Mouse (Mus musculus): ENCODE measurements at regions not wholly inside any gene's neighbourhood (a gene's known extent, or its start where the extent isn't known, plus 50 kb on each side); places are given as distances from the start of the nearest gene placed in this dataset.
"Not testable (repeated sequence)": the region's sequence is repeated elsewhere in the genome, so short reads cannot be mapped to it uniquely, and the experiment has no call there.

DNA sequence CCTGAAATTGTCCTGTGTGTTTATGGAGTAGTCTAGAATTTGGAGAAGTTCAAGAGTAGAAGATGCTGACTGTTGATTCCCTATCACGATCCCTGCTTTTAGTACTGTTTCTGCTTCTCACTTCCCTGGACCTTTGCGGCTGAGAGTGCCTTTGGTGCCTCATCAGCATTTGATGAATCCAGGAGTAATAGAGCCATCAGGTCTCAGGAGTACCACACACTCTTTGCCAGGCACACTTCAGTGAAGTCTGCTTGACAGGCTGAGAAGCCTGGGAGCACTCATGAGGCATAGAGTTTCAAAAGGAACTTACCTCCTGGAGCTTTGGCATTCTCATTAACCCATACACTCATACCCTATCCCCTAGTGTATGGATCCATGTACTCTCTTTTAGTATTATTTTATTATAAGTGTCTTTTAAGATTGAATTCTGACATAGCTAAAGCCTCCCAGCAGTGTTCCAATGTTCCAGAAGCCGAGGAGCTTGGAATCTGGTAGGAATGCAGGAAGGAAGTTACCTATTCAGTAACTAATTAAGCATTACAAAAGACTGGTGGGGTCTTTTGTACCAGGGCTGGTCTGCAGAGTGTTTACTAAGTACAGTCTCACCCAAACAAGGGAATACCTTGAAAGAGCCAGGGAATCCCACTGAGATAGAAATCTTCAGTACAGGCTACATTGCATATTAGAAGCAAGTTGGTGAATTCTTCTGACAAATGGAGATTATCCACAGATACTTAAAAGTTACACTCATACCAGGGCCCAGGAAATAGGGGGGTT is 139.7 kb downstream of the Tex13c3 start:
- not testable (repeated sequence) for DNase-seq (ENCODE audit: low spot score in 2 of 2)

DNA sequence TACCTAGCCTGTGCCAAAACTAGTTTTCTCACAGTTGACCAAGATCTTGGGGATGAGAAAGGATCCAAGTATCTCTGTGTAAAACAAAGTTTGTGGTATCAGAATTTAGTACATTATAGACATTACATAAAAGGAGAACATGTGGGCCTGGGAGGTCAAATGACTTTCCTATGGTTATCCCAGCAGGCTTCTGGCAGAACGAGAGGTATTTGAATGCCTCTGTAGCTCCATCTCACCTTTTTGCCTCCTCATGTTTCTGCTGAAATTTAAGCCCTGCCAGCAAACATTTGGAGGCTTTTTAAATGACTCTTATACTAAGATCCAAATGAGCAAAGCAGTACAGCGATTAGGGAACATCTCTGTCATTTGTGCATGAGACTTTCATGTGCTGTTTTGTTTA is 167.8 kb downstream of the Tex13c3 start:
- no peak for DNase-seq (ENCODE audit: low spot score in 2 of 2)

DNA sequence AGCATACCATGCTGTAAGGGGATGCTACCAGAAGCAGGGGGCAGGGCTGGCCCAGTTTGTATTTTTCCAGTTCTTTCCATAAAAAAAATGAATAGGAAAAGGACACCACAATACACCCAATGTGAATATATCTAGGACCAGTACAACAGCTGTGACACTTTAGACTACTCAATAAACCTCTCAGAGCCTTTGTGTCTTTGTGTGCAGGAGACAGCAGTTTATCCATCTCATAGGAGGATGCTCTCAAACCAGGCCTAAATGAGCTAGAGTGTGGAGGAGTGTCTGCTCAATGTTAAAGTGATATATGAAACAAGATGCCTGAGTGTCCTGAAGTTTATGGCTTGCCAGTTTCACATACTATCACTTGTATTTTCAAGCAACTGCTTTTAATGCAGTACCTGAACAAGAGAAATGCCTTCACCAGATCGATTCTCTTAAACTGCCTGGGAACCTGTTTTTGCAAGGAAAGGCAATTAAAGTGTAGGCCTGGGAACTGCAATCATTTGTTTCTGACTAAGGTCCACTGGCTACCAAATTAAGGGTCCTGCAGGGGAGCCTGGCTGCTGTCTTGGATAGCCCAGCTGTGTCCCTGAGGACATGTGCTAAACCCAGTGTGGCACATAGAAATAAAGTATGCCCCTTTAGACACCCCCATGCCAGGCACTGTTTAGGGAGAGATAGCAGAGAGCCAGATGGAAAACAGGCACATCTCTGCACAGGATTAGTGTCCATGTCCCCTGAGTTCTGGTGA is 169.1 kb downstream of the Tex13c3 start:
- DNase-seq (ENCODE audit: low spot score in 2 of 2), result no peak

DNA sequence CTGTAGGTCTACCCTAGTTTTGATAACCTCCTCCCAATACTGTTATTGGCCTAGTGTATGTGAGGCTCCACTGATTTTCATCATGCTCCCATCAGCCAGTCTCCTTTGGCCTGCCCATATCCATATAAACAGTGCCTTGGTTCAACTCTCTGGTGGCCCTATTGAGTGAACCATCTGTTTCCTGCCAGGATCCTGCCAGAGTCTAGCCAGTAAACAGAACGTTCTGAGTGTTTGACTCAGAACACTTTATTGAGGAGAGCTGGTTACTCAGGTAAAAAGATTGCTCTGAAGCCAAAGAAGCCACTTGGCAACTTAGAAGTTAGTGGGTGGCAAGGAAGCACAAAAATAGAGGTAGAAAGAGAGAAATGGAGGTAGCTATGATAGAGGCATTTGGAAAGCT is 169.7 kb downstream of the Tex13c3 start:
- DNase-seq (ENCODE audit: low spot score in 2 of 2), result no peak

DNA sequence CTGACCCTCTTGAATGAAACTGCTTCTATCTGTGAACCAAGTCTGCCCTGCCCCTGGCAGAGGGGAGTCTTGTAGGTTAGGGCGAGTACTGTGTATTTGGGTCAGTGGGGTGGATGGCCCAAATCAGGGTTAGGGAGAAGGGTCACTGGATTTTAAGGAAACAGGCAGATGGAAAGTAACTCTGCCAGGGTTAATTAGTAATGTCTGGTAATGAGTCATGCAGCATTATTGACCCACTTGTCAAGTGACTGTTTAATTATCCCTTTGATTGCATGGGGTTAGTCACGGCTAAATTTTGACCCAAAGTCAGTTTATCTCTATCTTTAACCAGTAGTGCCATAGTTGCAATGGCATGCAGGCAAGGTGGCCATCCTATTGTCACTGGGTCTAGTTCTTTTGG is 192.9 kb downstream of the Tex13c3 start:
- no peak for DNase-seq (ENCODE audit: low spot score in 2 of 2)

DNA sequence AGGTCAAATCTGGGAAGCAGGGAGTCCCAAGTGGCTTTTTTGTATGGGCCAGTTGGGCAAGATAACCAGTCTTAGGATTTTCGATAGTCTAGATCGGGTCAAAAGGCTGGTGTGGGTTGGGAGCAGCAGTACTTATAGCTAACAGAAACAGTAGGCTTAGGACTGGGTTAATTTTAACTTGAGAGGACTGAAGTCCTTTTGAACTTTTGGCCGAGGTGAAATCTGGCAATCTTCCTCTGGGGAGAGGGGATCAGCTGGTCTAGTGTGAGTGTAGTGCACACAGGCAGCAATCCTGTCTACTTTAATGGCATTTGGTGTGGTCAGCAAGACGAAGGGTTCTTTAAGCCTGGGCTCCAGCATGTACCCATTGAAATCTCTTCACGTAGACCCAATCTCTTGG is 194.7 kb downstream of the Tex13c3 start:
- DNase-seq (ENCODE audit: low spot score in 2 of 2), result no peak

DNA sequence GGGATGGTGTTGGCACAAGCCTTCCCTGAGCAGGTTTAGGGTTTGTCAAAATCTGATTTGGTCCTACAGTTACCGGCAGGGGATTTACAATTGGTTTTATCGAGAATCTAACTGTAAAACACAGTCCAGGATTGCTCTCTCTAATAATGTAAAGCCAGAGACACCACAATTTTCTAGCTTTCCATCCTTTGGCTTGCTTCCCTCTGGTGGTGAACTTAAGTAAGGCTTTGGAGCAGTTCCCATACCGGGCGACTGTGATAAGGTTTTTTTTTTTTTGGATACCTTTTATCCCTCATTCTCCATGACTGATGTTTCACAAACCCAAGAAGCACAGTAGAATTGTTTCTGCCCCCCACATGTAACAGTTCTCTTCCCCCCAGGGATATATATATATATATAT is 195.3 kb downstream of the Tex13c3 start:
- DNase-seq (ENCODE audit: low spot score in 2 of 2), result no peak

DNA sequence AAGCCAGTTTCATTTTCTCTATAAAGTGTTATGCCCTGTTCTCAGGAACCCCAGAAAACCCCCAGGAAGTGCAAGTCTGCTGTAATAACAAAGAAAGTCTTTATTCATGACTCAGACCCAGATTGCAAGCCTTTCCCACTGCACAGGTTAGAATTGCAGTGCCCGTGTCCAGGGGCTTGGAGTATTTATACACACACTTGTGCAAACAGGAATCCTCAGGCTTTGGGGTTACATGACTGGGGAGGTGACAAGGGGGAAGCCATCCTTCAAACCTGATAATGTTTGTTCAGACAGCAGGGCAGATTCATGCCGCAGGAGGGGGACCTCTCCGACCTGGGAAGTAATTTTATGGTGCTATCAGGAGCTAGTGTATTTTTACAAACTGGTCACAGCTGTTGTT is 198.0 kb downstream of the Tex13c3 start:
- DNase-seq (ENCODE audit: low spot score in 2 of 2), result no peak

DNA sequence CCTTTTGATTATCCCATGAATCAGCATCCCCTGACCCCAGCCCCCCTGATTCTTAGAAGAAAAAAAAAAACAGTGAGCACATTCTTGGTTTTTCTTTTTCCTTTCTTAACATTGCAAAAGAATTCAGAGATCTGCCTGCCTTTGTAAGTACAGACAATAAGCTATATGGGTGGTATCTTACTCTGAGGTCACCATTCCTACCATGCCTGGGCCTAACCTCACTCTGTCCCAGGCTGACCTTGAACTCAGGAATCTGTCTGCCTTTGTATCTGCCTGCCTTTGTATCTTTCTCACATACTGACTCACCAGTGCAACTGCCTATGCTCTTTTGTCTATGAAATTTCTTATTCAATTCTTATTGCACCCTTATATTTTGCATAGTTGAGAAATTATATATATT is 216.9 kb downstream of the Tex13c3 start:
- DNase-seq (ENCODE audit: low spot score in 2 of 2), result no peak

DNA sequence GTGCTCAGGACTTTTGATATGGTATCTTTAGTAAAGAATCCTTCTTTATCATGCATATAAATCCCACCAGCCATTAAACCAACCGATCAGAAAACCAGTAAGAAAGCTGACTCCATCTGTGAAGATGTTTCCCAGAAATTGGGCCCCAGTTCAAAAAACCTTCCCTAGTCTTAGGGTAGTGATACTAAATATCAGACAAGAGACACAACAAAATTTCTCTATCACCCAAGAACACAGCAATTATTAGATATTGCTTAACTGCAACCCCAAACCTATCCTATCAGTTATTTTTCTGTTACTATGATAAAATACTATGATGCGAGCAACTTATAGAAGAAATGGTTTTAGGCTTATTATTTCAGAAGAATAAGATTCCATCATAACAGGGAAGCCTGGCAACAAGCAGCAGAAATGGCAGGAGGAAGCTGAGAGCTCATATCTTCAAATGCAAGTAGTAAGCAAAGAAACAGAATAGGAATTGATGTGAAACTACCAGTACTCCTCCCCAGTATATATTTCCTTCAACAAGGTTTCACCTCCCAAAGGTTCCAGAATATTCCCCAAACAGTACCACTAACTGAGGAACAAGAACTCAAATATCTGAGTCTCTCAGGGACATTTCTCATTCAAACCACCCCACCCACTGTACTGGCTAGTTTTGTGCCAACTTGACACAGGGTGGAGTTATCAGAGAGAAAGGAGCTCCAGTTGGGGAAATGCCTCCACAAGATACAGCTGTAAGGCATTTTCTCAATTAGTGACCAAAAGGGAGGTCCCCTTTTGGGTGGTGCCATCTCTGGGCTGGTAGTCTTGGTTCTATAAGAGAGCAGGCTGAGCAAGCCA is 234.1 kb downstream of the Tex13c3 start:
- DNase-seq (ENCODE audit: low spot score in 2 of 2), result no peak

DNA sequence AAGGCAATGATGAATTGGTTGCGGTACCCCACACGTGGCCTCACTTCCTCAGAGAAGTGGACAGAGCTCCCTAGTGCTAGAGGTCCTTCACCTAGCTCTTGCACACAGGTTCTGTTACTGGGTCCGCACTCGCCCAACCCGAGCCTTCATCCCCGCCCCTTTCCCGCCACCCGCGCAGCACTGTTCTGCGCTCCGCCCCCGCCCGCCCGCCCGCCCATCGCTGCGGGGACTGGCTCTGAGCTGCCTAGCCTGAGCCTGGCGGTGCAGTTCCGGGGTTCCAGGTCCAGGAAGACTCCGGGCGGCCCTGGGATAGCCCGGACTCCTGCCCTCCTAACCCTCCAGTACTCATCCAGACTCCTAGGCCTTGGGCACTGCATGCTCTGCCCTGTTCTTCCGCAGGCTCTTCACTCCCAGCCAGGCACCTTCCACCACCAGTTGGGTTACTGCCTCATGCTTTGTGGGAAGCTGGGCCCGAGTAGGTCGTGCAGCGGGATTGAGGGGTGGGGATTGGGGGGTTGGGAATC is 243.3 kb downstream of the Tex13c3 start:
- peak; percentile 29 to 42 for DNase-seq (ENCODE audit: low spot score in 2 of 2)

DNA sequence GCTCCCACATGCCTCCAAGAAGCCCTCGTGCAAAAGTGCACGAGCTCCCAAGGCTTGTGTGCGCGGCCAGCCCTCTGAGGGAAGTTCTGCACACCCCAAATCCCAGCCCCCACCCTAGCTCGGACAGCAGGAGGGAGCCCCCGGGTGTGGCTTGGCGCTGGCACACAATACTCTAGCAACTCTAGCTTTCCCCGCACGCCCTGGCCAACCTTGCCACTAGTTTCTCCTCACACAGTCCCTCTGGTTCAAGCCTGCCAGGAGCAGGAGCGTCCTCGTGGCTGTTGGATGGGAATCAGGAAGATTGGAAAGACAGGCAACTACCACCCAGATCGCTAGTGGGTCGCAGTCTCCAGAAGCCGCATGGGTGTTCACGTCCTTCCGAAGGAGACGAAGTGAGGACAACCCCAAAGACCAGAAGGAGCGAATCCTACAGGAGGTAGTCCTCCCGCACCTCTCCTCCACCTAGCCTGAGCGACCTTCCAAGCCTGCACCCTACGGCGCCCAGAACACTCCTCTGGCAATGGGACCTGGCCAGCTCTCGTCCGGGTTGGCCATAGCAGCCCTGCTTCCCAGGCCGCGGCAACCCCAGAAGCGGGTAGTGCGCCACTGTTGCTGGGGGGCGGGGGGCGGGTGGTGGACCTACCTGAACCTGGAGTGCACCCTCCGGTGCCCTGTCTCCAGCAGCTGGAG is 243.9 kb downstream of the Tex13c3 start:
- peak; percentile 5 to 19 for DNase-seq (ENCODE audit: low spot score in 2 of 2)

DNA sequence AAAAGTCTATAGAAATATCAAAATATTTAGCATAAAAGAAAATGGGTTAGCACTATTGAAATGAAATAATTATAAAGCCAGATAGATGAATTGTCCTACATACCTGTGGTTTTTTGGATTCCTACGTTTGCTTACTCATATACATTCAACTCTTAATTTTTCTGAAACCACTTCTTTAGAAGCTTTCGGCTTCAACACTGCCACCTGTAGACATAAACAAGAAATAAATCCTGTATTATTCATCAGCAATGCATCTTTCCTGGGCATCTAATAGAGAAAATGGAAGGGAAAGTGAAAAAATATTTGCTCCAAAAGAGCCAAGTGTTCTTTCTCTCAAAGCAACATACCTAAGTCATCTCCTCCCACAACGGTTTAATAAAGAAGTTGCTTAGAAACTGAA is 245.7 kb downstream of the Tex13c3 start:
- no peak for DNase-seq (ENCODE audit: low spot score in 2 of 2)

DNA sequence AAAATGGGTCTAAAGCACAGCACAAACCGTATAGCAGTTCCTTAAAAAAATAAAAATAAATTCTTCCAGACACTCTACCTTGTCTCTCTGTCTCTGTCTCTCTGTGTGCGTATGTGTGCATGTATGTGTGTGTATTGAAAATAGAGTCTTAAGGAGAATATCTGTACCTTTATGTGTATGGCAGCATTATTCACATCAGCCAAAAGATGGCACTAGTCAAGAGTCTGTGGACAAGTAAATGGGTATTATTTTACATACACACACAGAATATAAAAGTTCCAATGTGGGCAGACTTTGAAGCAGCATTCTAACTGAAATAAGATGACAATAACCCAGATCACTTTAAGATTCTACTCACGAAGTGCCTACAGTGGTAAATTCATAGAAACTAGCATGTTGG is 249.3 kb downstream of the Tex13c3 start:
- no peak for DNase-seq (ENCODE audit: low spot score in 2 of 2)

DNA sequence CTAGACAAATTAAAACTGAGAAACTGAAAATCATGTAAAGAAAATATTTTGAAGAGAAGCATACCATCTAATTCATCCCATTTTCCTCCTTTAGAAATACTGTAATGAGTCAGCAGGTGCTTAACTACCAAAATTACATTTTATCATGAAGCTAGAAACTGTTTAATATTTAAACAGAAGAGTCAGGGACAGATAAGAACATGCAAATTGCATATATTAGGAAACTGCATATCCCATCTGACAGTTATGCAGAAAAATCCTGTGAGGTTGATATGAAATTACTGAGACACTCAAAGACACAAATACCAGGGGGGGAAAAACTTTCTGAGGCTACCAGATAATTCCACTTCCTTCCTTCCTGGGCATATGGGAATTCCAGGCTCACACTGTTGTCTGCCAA is 257.8 kb downstream of the Tex13c3 start:
- no peak for DNase-seq (ENCODE audit: low spot score in 2 of 2)

DNA sequence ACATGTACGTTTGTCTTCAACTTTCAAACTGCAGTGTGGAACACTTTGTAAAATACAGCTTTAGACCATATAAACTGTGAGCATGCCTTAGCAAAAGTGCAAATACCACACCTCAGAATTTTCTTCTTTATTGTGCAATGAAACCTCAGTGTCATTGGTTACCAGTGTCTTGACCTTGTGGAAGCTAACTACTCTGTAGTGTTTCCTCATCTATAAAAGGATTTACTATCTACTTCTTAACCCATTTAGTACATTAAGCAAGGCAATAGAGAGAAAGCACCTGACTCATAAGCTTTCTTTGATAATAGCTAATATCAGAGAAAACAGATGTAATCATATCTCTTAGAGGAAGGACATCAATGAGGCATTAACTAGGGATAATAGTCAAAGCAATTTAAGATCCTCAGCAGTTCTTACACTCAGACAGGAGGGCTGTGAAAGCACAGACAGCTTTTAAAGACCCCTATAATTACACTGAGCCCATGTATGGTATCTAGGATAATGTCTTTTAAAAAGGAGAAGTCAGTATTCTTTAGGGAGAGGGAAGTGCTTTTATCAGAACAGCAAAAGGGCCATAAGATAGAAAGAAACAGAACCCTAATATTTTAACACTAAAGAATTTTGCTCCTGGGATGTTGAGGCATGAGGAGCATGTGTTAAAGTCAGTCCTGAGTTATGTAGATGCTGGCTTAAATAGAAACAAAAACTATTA is 260.2 kb downstream of the Tex13c3 start:
- no peak for DNase-seq (ENCODE audit: low spot score in 2 of 2)

DNA sequence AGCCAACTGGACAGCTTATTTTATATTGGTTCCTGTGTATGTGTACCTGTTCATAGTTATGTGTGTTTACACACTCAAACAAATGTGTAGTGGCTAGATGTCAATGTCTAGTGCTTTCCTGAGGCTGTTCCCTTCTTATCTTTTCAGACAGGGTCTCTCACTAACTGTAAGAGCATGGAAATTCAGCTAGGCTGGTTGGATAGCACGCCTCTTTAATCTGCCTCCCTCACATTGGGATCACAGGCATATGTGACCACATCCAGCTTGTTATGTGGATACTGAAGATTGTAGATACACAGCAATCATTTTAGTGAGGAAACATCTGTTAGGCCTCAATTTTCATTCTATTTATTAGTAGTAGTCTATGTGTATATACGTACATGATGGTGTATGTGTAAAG is 261.4 kb downstream of the Tex13c3 start:
- no peak for DNase-seq (ENCODE audit: low spot score in 2 of 2)

DNA sequence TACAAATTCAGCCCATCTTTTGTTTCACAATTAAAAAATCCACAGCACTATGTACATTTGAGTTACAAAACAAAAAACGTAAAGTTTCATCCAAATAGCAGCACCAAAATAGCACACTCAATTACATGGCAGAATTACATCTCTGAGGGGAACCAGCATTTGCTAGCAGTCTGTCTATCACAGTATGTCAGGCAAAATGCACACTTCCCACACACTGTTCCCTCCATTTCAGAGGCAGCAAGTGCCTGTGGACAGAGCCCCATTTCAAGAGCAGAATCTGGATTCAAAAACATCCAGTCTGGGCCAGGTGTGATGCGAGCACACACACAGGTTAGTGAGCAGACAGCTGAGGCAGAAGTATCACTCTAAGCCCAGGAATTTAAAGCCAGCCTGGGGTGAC is 261.8 kb downstream of the Tex13c3 start:
- DNase-seq (ENCODE audit: low spot score in 2 of 2), result no peak

DNA sequence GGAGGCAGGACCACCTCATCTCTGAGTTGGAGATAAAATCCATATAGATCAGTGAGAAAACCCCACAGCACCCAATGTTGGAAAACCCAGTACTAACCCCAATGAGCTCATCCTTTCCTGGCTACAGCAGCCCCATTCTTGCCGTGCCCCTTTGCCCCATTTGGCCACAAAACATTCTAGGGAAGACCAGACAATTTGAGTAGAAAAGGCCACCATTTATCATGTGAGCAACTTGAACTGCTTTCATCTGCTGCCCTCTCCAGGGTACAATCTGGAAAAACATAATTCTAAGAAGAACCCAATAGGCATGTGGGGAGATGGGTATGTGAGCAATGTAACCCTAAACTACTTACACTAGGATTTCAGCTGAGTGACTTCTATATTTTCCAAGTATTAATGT is 274.7 kb downstream of the Tex13c3 start:
- DNase-seq (ENCODE audit: low spot score in 2 of 2), result peak in 1 of 2 experiments; percentile 3

DNA sequence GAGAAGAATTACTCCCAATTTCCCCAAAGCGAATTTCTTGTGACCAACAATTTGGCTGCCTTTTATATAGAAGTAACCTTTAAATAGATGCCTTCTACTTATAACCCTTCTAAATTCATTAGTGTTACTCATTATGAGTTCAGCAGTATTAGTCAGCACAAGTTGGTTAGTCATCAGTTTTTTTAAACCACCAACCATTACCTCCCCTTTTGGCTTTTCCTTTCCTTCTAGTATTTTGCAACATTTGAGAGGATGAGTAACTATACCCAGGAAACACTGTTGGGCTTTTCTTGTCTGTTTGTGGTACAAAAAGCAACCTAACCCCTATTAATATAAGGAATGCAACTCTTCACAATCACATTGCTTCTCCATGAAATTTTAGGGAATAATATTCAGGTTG is 278.6 kb downstream of the Tex13c3 start:
- no peak for DNase-seq (ENCODE audit: low spot score in 2 of 2)
